Mouse (Mus musculus) lung, postnatal 0 days (tissue): ENCODE measurements around the gene Adgrl1. TPM values are rescaled to one million over a fixed set of nuclear protein-coding genes. Genes with fewer than 3 reads are reported as not detected.

ENCODE experiments used
- ATAC-seq: fragments of 200-750 bp; cut with Nextera tagmentation; 2 replicates; pipeline ENCODE4 v1.8.0; 2017; ENCODE audit warnings: moderate library complexity
- DNase-seq: peaks from one replicate; pipeline ENCODE4 v3.0.0-alpha.2; 2016; ENCODE audit warnings: low spot score
- H3K27ac ChIP-seq: fragments of 300-500 bp; sonication (generic); 2 replicates; pipeline ENCODE4 v1.5.1; 2014; ENCODE audit warnings: antibody characterized with exemption, mild to moderate bottlenecking, low read length, mixed read lengths
- H3K27me3 ChIP-seq: fragments of 300-500 bp; sonication (generic); replicated peaks from 2 replicates; pipeline ENCODE4 v1.6.1; 2014; ENCODE audit warnings: low read length, mixed read lengths; ENCODE audit not compliant: insufficient read depth
- H3K36me3 ChIP-seq: fragments of 300-500 bp; sonication (generic); 2 replicates; pipeline ENCODE4 v1.6.1; 2014; ENCODE audit warnings: low read length, mixed read lengths; ENCODE audit not compliant: insufficient read depth
- H3K4me1 ChIP-seq: fragments of 300-500 bp; sonication (generic); 2 replicates; pipeline ENCODE4 v1.6.1; 2014; ENCODE audit warnings: antibody characterized with exemption, low read depth, low read length, mixed read lengths; ENCODE audit not compliant: insufficient read depth
- H3K4me2 ChIP-seq: fragments of 300-500 bp; sonication (generic); replicated peaks from 2 replicates; pipeline ENCODE4 v1.6.1; 2014; ENCODE audit warnings: low read depth, mild to moderate bottlenecking, low read length, moderate library complexity, mixed read lengths
- H3K4me3 ChIP-seq: fragments of 300-500 bp; sonication (generic); 2 replicates; pipeline ENCODE4 v1.5.1; 2014; ENCODE audit warnings: low read depth, low read length
- H3K9ac ChIP-seq: fragments of 300-500 bp; sonication (generic); replicated peaks from 2 replicates; pipeline ENCODE4 v1.6.1; 2014; ENCODE audit warnings: low read depth, mild to moderate bottlenecking
- H3K9me3 ChIP-seq: fragments of 300-500 bp; sonication (generic); 2 replicates; pipeline ENCODE4 v1.6.1; 2016; ENCODE audit warnings: low read length, mixed read lengths
- CTCF ChIP-seq: IDR thresholded peaks from 2 replicates; pipeline ENCODE4 v1.5.1; 2016; ENCODE audit warnings: antibody characterized with exemption, mild to moderate bottlenecking
- EP300 ChIP-seq: IDR thresholded peaks from 2 replicates; pipeline ENCODE4 v1.6.1; 2016; ENCODE audit warnings: antibody characterized with exemption, mild to moderate bottlenecking, control low read depth
- WGBS: fragments of 180-500 bp; shearing (Covaris S2); extraction: QIAGEN DNeasy Blood & Tissue Kit; methylation state at CpG from one replicate; pipeline ENCODE4 v1.1.7; 2014; 5-methylcytosine and 5-hydroxymethylcytosine counted together
- polyA plus RNA-seq: library from polyadenylated mRNA; unstranded; fragments of >200 nt; fragmentation: Nextera tagmentation; extraction: Ambion mirVana; gene quantifications from 2 replicates; pipeline ENCODE4 v1.2.1, GENCODE M21; 2015

Adgrl1 gene
- polyA plus RNA-seq, 1 experiment from 2014 or later: 11.4 TPM

GRCm38 (mm10) chr8:83922727-83923126 lies 22.8 kb downstream of the Adgrl1 start:
- WGBS: 95% methylated on average over 8 of the region's 8 CpGs
- ATAC-seq: no peak
- H3K36me3 ChIP-seq: peaks cover 17% of the 10 kb centered on the region

DNA sequence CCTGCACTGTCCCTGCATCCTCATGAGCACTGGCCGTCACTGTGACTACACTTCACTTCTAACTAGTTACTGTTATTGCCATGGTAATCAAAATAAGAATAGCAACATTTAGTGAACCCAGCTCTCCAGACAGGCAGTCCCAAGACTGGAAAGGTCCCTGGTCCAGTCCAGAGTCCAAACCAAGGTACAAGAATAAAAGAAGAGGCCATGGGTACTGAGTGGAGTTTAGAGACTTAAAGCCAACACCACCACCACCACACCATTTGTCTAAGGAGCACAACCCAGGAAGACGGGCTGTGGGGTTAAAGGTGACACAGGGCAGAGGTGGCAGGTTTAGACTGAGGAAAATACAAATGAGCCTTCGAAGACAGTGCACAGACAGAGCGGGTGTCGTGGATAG lies 24.7 kb downstream of the Adgrl1 start:
- Histone ChIP-seq H3K9me3 (no peaks in the 10 kb centered on the region), H3K4me1 (no peaks in the 10 kb centered on the region), H3K4me2 (no peak overlapping the region), H3K27ac (no peak overlapping the region), H3K4me3 (no peak overlapping the region), H3K36me3 (peaks cover 17% of the 10 kb centered on the region), H3K27me3 (no peaks in the 10 kb centered on the region), H3K9ac (no peak overlapping the region)
- DNase-seq: no peak
- no peak for ATAC-seq
- WGBS: 89% methylated on average over 5 of the region's 5 CpGs
- no peak for TF ChIP-seq CTCF
- TF ChIP-seq EP300: no peak

More at GRCm38 (mm10) chr8:83922727-83923126, 22.8 kb downstream of the Adgrl1 start:
- no peaks in the 10 kb centered on the region for H3K4me1 ChIP-seq
- DNase-seq: no peak
- H3K9ac ChIP-seq: no peak overlapping the region
- H3K4me2 ChIP-seq: no peak overlapping the region
- H3K27ac ChIP-seq: no peak overlapping the region
- H3K4me3 ChIP-seq: no peak overlapping the region
- H3K27me3 ChIP-seq: no peaks in the 10 kb centered on the region
- TF ChIP-seq CTCF (no peak), EP300 (no peak)
- H3K9me3 ChIP-seq: no peaks in the 10 kb centered on the region

- ATAC-seq (no peak), DNase-seq (no peak)
- H3K4me2 ChIP-seq: no peak overlapping the region
- H3K4me3 ChIP-seq: no peak overlapping the region
- WGBS: 66% methylated on average over 7 of the region's 7 CpGs
- peaks cover 21% of the 10 kb centered on the region for H3K36me3 ChIP-seq
- TF ChIP-seq EP300 (no peak), CTCF (no peak)
- no peaks in the 10 kb centered on the region for H3K4me1 ChIP-seq
- H3K9ac ChIP-seq: no peak overlapping the region
- H3K27me3 ChIP-seq: no peaks in the 10 kb centered on the region
- H3K9me3 ChIP-seq: no peaks in the 10 kb centered on the region
- H3K27ac ChIP-seq: no peak overlapping the region
Measured at GRCm38 (mm10) chr8:83926266-83926665, 26.4 kb downstream of the Adgrl1 start.

DNA sequence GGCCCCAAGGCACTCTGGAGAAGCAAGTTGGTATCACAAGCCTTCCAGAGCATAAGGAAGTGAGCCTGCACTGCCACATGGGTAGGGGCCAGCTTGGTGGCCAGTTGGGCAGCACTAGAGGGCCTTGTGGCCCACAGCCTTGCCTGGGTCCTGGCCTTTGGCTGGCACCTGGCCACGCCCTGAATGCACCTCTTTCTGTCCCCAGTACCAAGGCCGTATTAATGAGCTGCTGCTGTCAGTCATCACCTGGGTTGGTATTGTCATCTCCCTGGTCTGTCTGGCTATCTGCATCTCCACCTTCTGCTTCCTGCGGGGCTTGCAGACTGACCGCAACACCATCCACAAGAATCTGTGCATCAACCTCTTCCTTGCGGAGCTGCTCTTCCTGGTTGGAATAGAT lies 34.3 kb downstream of the Adgrl1 start:
- TF ChIP-seq EP300: no peak
- TF ChIP-seq CTCF: no peak
- ATAC-seq (no peak), DNase-seq (no peak)
- Histone ChIP-seq H3K27me3 (no peaks in the 10 kb centered on the region), H3K9ac (no peak overlapping the region), H3K36me3 (peaks cover 39% of the 10 kb centered on the region), H3K9me3 (no peaks in the 10 kb centered on the region), H3K4me3 (no peak overlapping the region), H3K27ac (no peak overlapping the region), H3K4me1 (no peaks in the 10 kb centered on the region), H3K4me2 (no peak overlapping the region)
- WGBS: 75% methylated on average over 5 of the region's 5 CpGs

- Histone ChIP-seq H3K27ac (no peak overlapping the region), H3K36me3 (peaks cover 39% of the 10 kb centered on the region), H3K9me3 (no peaks in the 10 kb centered on the region), H3K4me3 (no peak overlapping the region), H3K4me1 (no peaks in the 10 kb centered on the region), H3K27me3 (no peaks in the 10 kb centered on the region), H3K9ac (no peak overlapping the region), H3K4me2 (no peak overlapping the region)
- no peak for ATAC-seq
- TF ChIP-seq EP300 (no peak), CTCF (no peak)
- WGBS: 92% methylated on average over 2 of the region's 2 CpGs
- no peak for DNase-seq
Measured at GRCm38 (mm10) chr8:83934994-83935393, 35.1 kb downstream of the Adgrl1 start.

- no peak for TF ChIP-seq EP300
- no peak overlapping the region for H3K9ac ChIP-seq
- no peaks in the 10 kb centered on the region for H3K9me3 ChIP-seq
- no peaks in the 10 kb centered on the region for H3K27me3 ChIP-seq
- DNase-seq (no peak), ATAC-seq (no peak)
- H3K4me1 ChIP-seq: no peaks in the 10 kb centered on the region
- no peak overlapping the region for H3K27ac ChIP-seq
- no peak overlapping the region for H3K4me3 ChIP-seq
- H3K36me3 ChIP-seq: peaks cover 39% of the 10 kb centered on the region
- WGBS: 89% methylated on average over 8 of the region's 8 CpGs
- no peak overlapping the region for H3K4me2 ChIP-seq
Measured at GRCm38 (mm10) chr8:83935435-83935834, 35.5 kb downstream of the Adgrl1 start.

- no peaks in the 10 kb centered on the region for H3K4me1 ChIP-seq
- H3K36me3 ChIP-seq: peaks cover 26% of the 10 kb centered on the region
- ATAC-seq (no peak), DNase-seq (no peak)
- no peak overlapping the region for H3K4me3 ChIP-seq
- no peaks in the 10 kb centered on the region for H3K27me3 ChIP-seq
- H3K9me3 ChIP-seq: no peaks in the 10 kb centered on the region
- H3K9ac ChIP-seq: no peak overlapping the region
- H3K27ac ChIP-seq: no peak overlapping the region
- H3K4me2 ChIP-seq: no peak overlapping the region
- 91% methylated on average over 7 of the region's 7 CpGs for WGBS
- TF ChIP-seq CTCF (no peak), EP300 (no peak)
Measured at GRCm38 (mm10) chr8:83937645-83938044, 37.7 kb downstream of the Adgrl1 start.
